Comparison of ENCODE assay signal across 18 mouse cellular contexts in genomic region chr8:127250746-127251145, GRCm38 (mm10).
A peak's percentile ranks its signal among the peaks of the same experiment; 100 is the strongest.
DNase-seq lines count a peak whose midpoint lies in the region; ATAC-seq and TF ChIP-seq lines count a peak whose summit lies in the region.
"Had no signal": no experiment of that assay in that cellular context is flagged by ENCODE, and none has a peak within 500 bp of the region (broad histone marks: within the 10 kb centered on the region; RNA-seq: fewer than 3 reads in every experiment).

No protein-coding gene starts in this region.

- TF ChIP-seq CTCF in thymus, adult 2 months (IDR thresholded peaks at IDR 0.05; ENCODE audit: borderline replicate concordance, control insufficient read depth, extremely low read depth, insufficient read depth, low read length, poor library complexity) = no peak

- peaks cover 18% of the 10 kb centered on the region for H3K79me2 ChIP-seq in myocyte (ENCODE audit: control insufficient read depth, insufficient read depth)

- H3K9ac ChIP-seq in kidney, embryonic 14.5 days (ENCODE audit: low read depth, low read length) = no peak overlapping the region
- H3K9ac ChIP-seq: embryonic facial prominence, embryonic 12.5 days; hindbrain, embryonic 13.5 days; liver, embryonic 12.5 days; lung, embryonic 14.5 days; midbrain, embryonic 12.5 days had no signal

- TF ChIP-seq POLR2A in myocyte (IDR thresholded peaks at IDR 0.05; ENCODE audit: insufficient read length, low read depth) = no peak
- no peak for TF ChIP-seq POLR2A in thymus, adult 2 months (IDR thresholded peaks at IDR 0.05; ENCODE audit: control insufficient read depth, extremely low read depth, insufficient read depth, low read length, poor library complexity)

- no peaks in the 10 kb centered on the region for H3K36me3 ChIP-seq in kidney, embryonic 14.5 days (ENCODE audit: control insufficient read depth, insufficient read depth, low read length)
- no peaks in the 10 kb centered on the region for H3K36me3 ChIP-seq in myocyte (ENCODE audit: control insufficient read depth, insufficient read depth)
- H3K36me3 ChIP-seq in thymus, adult 2 months (ENCODE audit: control insufficient read depth, insufficient read depth, low read length) = no peaks in the 10 kb centered on the region
- H3K36me3 ChIP-seq: embryonic facial prominence, embryonic 12.5 days; hindbrain, embryonic 13.5 days; liver, embryonic 12.5 days; midbrain, embryonic 12.5 days had no signal

- H3K27ac ChIP-seq in kidney, embryonic 14.5 days (ENCODE audit: low read depth, low read length) = no peak overlapping the region
- H3K27ac ChIP-seq in thymus, adult 2 months (ENCODE audit: control insufficient read depth, insufficient read depth, low read length) = no peak overlapping the region
- H3K27ac ChIP-seq: embryonic facial prominence, embryonic 12.5 days; hindbrain, embryonic 13.5 days; liver, embryonic 12.5 days; midbrain, embryonic 12.5 days; stomach, postnatal 0 days had no signal

- no peak overlapping the region for H3K4me2 ChIP-seq in kidney, embryonic 14.5 days (replicated peaks; ENCODE audit: low read depth, low read length)
- no peak overlapping the region for H3K4me2 ChIP-seq in myocyte (ENCODE audit: low read depth)
- H3K4me2 ChIP-seq: embryonic facial prominence, embryonic 12.5 days; hindbrain, embryonic 13.5 days; liver, embryonic 12.5 days; lung, embryonic 14.5 days; midbrain, embryonic 12.5 days had no signal

- H3K4me1 ChIP-seq in kidney, embryonic 14.5 days (ENCODE audit: control insufficient read depth, insufficient read depth, low read length) = no peaks in the 10 kb centered on the region
- H3K4me1 ChIP-seq in thymus, adult 2 months (replicated peaks; ENCODE audit: control insufficient read depth, insufficient read depth, low read length) = no peaks in the 10 kb centered on the region
- H3K4me1 ChIP-seq: liver, embryonic 12.5 days had no signal

- no peak overlapping the region for H3ac ChIP-seq in myocyte (ENCODE audit: control insufficient read depth, insufficient read length)

- no peaks in the 10 kb centered on the region for H3K27me3 ChIP-seq in kidney, embryonic 14.5 days (ENCODE audit: control insufficient read depth, insufficient read depth, low read length)
- H3K27me3 ChIP-seq in myocyte (ENCODE audit: control insufficient read depth, insufficient read depth, insufficient read length) = no peaks in the 10 kb centered on the region
- no peaks in the 10 kb centered on the region for H3K27me3 ChIP-seq in thymus, adult 2 months (ENCODE audit: control insufficient read depth, insufficient read depth, low read length)
- H3K27me3 ChIP-seq: embryonic facial prominence, embryonic 12.5 days; hindbrain, embryonic 13.5 days; liver, embryonic 12.5 days; midbrain, embryonic 12.5 days had no signal

- WGBS in kidney, embryonic 14.5 days = 62% methylated on average over 4 of the region's 4 CpGs
- WGBS in thymus, adult 2 months = 97% methylated on average over 4 of the region's 4 CpGs

- no peaks in the 10 kb centered on the region for H3K9me3 ChIP-seq in kidney, embryonic 14.5 days (ENCODE audit: control insufficient read depth, low read length)
- H3K9me3 ChIP-seq: embryonic facial prominence, embryonic 12.5 days; hindbrain, embryonic 13.5 days; liver, embryonic 12.5 days; midbrain, embryonic 12.5 days had no signal

- ATAC-seq in kidney, embryonic 14.5 days (ENCODE audit: low FRiP score, low TSS enrichment) = no peak
- ATAC-seq: liver, embryonic 12.5 days had no signal

- H3K4me3 ChIP-seq in kidney, embryonic 14.5 days (ENCODE audit: low read length) = no peak overlapping the region
- H3K4me3 ChIP-seq in myocyte = no peak overlapping the region
- no peak overlapping the region for H3K4me3 ChIP-seq in thymus, adult 2 months (ENCODE audit: control insufficient read depth, insufficient read depth, low read length)
- H3K4me3 ChIP-seq: embryonic facial prominence, embryonic 12.5 days; hindbrain, embryonic 13.5 days; liver, embryonic 12.5 days; midbrain, embryonic 12.5 days had no signal

- peak; percentile 35 for DNase-seq in kidney, adult 9 months
- peak; percentile 30 for DNase-seq in Muller cell, postnatal 12 days (ENCODE audit: inconsistent ontology term)
- DNase-seq in adipocyte (ENCODE audit: low spot score) = peak; percentile 17
- DNase-seq in gastrocnemius, postnatal 25 days = no peak
- DNase-seq in thymus, adult 2 months = no peak
- DNase-seq: cerebellum, adult 2 months; cerebellum, postnatal 25 days; gastrocnemius, postnatal 36 days; kidney, postnatal 14 days; lung, embryonic 14.5 days; right cerebral cortex, postnatal 14 days had no signal

TF ChIP-seq in myocyte, 11 proteins besides CTCF, POLR2A, EP300 and RAD21:
- TF ChIP-seq REST (IDR thresholded peaks at IDR 0.05; ENCODE audit: insufficient read depth, insufficient read length) (no peak), CEBPB (IDR thresholded peaks at IDR 0.05; ENCODE audit: insufficient read depth, poor library complexity, severe bottlenecking) (peak; percentile 70; the same call in 1 of the 2 replicates)

Comparison
In these comparisons a context has a peak if more than half of its experiments do, and no peak if none do; other contexts are left out.
1. DNase-seq: peak in kidney, adult 9 months (single experiment), Muller cell, postnatal 12 days (single experiment) and adipocyte (single experiment); none in gastrocnemius, postnatal 25 days (single experiment) and thymus, adult 2 months (single experiment).